Mouse (Mus musculus) MEL (cell line): Measurements from ENCODE around the gene Cemip.

Experiments
- BHLHE40 ChIP-seq: IDR thresholded peaks from 2 replicates; pipeline ENCODE4 v1.6.1; 2012; ENCODE audit warnings: low read depth, mild to moderate bottlenecking, inconsistent platforms, low read length, improper control_type of control experiment, borderline replicate concordance
- CTCF ChIP-seq, 3 experiments: IDR thresholded peaks in 2 of 3; conservative IDR thresholded peaks in 1 of 3; 2 replicates each; pipeline ENCODE4 v1.5.1; 2011 to 2012; ENCODE audit warnings: low read length in 3 of 3, low read depth in 2 of 3, mild to moderate bottlenecking in 2 of 3, improper control_type of control experiment in 1 of 3, inconsistent platforms in 1 of 3, mixed read lengths in 1 of 3, moderate library complexity in 1 of 3; ENCODE audit not compliant: control insufficient read depth in 1 of 3, insufficient read depth in 1 of 3, poor library complexity in 1 of 3, severe bottlenecking in 1 of 3
- GATA1 ChIP-seq: IDR thresholded peaks from 2 replicates; pipeline ENCODE4 v1.6.1; 2011; ENCODE audit warnings: low read depth, low read length, improper control_type of control experiment

GRCm38 (mm10) chr7:84088191-84088590, 1.9 kb upstream of the Cemip start:
- no peak for TF ChIP-seq GATA1
- no peak for TF ChIP-seq CTCF (IDR thresholded peaks at IDR 0.05 in 2 of 3, conservative IDR thresholded peaks at IDR 0.05 in 1 of 3; ENCODE audit: control insufficient read depth in 1 of 3, insufficient read depth in 1 of 3, low read depth in 2 of 3, low read length in 3 of 3, poor library complexity in 1 of 3, severe bottlenecking in 1 of 3)
- TF ChIP-seq BHLHE40, result no peak
